Mouse (Mus musculus) hindlimb bud, embryonic 11.5 days (tissue): ENCODE measurements around the gene Efna4.

Source experiments
- DNase-seq: peaks from one replicate; pipeline ENCODE4 v3.0.0-alpha.2; 2012; ENCODE audit warnings: low read depth, low spot score; ENCODE audit errors: extremely low spot score

Efna4 gene

GRCm38 (mm10) chr3:89337721-89338578 lies at the start of gene Efna4:
Efna4 (minus strand) TSS chr3:89338028.
- peak; percentile 79 for DNase-seq

- no peak for DNase-seq
These were observed 48.9 kb upstream of the Efna4 start for GRCm38 (mm10) chr3:89386438-89387420.

GRCm38 (mm10) chr3:89385451-89385850 lies 47.6 kb upstream of the Efna4 start:
- no peak for DNase-seq

DNA sequence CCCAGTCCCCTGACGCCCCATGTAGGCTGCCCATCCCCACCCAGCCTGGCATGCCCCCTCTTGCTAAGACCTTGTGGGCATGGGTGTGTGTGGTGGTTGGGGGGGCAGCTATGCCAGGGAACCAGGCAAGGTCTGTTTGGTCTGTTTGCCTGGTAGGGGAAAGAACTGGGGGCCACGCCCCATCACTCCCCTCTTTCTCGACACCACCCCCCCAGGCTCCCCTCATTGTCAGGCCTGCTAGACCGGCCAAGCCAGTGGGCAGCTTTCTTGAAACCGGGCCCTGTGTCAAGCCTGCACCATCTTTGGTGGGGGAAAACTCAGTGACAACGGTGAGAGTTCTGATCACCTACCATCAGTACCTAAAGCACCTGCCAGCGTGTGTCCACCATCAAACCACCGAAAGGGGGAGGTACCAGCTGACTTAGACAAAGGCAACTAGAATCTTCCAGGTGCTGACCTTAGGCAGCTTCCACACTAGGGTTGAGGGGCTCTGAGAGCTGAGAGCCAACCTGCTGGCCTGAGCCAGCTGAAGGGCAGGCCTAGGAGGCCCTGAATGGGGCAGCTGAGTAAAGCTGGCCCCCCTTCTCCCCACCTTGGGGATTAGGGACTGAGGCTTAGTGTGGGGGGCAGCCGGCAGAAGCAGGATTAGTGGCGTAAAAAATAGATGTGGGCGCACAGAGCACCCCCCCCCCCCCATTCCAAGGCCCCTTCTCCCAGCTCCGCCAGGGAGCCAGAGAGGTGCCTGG lies 46.7 kb upstream of the Efna4 start:
- no peak for DNase-seq

- DNase-seq = no peak
These were observed 45.9 kb upstream of the Efna4 start for GRCm38 (mm10) chr3:89383651-89384255.

GRCm38 (mm10) chr3:89382950-89383349 lies 45.1 kb upstream of the Efna4 start:
- DNase-seq = no peak

DNA sequence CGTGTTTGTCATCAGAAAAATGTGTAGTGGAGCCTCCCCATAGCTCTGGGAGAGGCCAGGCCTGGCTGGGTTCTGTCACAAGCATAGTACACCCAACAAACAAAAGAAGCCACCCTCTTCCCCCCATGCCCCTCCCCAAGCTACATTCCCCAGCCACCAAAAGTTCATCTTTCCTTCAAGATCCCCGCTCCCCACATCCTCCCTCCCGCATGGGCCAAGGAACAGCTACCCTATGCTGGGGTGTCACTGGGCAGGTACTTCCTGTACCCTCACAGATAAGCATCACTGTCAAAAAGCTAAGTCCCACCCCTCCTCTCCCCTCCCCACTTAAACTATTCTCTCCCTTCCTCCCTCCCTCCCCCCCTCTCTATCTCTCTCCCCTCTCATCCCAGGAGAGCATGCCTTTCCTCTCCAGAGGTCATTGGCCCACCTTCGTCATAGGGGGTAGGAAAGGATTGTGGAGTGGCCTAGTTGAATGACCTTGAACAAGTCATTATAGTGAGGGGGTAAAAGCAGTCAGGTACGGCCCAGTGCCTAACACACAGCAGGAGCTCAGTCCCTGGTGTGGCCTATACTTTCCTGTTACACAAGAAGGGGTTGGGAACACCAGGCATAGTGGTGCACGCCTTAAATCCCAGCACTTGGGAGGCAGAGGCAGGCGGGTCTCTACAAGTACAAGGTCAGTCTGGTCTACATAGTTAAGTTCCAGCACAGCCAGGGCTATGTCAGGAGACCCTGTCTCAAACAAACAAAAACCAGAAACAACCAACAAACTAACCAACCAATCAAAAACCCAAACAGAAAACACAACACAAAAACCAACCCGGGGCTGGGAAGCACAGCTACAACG lies 44.4 kb upstream of the Efna4 start:
- DNase-seq = no peak

DNA sequence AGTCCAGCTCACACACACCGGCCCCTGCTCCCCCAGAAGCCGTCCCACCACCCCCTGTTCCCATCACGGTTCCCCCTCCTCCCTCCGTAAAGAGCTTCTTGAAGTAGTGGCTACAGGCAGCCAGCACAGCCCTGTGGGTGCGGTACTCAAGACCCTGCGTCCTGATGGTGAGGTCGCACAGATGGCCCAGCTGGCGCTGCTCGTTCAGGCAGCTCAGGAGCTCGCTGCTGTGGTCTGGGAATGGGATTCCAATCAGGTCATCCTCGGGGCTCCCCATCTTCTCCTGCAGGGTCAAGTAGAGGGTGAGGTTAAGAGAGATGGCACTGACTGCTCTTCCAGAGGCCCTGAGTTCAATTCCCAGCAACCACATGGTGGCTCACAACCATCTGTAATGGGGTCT lies 43.4 kb upstream of the Efna4 start:
- no peak for DNase-seq

- no peak for DNase-seq
These were observed 42.9 kb upstream of the Efna4 start for GRCm38 (mm10) chr3:89380711-89381110.

GRCm38 (mm10) chr3:89380291-89380690 lies 42.5 kb upstream of the Efna4 start:
- DNase-seq = no peak

- DNase-seq = no peak
These were observed 41.7 kb upstream of the Efna4 start for GRCm38 (mm10) chr3:89379388-89380131.

- no peak for DNase-seq
These were observed 40.7 kb upstream of the Efna4 start for GRCm38 (mm10) chr3:89378394-89379067.

GRCm38 (mm10) chr3:89377831-89378230 lies 40.0 kb upstream of the Efna4 start:
- no peak for DNase-seq

- DNase-seq = no peak
These were observed 35.9 kb upstream of the Efna4 start for GRCm38 (mm10) chr3:89373581-89374231.

- no peak for DNase-seq
These were observed 29.5 kb upstream of the Efna4 start for GRCm38 (mm10) chr3:89367338-89367737.

DNA sequence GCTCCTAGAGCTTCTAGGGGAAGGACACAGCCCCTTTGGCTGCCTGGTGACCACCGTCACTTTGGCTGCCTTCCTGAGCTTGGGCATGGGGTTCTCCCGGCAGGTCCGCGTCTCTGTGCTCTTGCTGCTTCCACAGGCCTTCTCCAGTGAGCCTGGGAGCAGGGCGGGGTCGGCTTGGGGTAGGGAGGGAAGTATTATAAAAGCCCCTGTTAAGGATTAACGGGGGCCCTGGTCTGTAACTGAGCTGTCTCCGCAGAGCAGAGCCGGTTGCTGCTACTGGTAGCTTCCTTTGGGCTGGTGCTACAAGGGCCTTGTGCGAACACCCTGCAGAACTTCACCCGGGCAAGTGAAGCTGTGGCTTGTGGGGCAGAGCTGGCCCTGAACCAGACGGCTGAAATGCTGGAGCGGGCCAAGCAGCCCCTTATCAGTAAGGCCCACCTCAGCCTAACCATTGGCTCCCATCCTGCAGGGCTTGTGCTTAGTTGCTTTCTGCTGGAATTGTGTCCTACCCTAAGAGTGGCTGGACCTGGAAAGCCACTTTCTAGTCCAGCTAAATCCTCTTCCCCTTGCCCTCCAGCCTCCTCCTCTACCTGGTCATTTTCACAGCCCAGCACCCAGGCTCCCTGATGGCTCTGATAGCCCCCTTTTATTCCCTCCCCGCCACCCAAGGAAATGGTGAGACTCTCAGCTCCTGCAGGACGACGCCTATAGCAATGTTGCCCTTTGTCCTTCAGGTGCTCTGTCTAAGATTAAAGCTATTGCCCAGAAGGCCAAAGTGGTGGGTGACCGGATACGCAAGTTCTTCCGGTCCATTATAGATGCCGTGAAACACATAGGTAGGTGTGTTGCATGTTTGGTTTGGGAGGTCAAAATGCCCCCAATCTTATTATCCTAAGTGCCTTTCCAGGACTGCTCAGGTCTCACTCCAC lies 27.9 kb upstream of the Efna4 start:
- DNase-seq = no peak

DNA sequence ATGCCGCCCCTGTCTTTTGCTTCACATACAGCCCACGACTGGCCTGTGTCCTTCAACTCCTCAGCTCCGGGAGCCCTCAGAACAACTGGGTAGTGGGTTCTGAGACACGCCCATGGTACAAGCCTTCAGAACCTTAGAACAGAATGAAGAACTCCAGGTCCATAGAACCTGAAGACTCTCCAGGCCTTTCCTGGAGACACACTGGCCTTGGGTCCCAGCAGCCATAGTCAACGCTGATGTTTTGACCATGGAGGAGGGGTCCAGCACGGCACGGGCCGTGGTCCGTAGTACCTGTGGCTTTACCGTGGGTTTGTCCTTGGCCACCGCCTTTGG lies 27.3 kb upstream of the Efna4 start, which contains the start of gene Dcst1:
Gene Dcst1 (minus strand): TSS at position 101 of the 333 bp plus-strand sequence.
- DNase-seq = no peak
